Mouse (Mus musculus): ENCODE results near the gene Kbtbd12. TPM values are rescaled to one million over a fixed set of nuclear protein-coding genes. Genes with fewer than 3 reads are reported as not detected.

Gene Kbtbd12
- polyA plus RNA-seq, 1 experiment from 2014 or later, result not detected

DNA sequence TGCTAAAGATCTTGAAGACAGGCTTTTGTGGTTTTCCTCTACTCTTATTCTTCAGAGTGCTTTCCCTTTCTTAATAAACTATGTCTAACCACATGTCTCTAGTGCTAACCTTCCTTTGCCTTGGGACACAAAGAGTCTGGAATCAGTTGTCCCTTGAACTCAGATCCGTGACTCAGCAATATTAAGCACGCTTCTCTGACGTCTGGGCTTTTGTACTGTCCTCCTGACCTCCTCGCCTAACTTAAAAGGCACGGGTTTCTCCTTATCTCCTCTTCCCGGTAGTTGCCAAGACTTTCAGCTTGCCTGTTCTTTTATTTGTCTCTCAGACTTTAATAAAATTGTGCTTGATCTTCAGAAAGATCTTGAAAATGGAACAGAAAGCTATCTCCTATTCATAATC is 6.5 kb downstream of the Kbtbd12 start:
- no peak for ATAC-seq (ENCODE audit: insufficient read depth, low FRiP score, low TSS enrichment)

DNA sequence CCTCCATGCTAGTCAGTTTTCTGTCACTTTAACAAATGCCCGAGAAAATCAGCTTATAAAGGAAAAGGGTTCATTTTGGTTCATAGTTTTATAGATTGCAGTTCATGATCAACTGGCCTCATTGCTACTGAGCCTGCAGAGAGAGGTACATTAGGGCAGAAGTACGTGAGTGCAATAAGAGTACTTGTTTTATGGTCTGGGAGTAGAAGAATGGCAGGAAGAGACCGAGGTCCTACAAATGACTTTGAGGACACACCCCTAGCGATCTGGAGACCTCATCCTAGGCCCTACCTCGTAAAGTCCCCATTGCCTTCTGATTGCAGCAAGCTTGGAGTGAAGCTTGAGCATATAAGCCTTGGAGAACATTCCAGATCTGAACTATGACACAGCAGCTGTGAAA is 7.2 kb downstream of the Kbtbd12 start:
- ATAC-seq (ENCODE audit: insufficient read depth, low FRiP score, low TSS enrichment) (no peak), DNase-seq (ENCODE audit: low spot score) (no peak)
- Histone ChIP-seq H3K9me3 (ENCODE audit: control insufficient read depth, low read length) (no peaks in the 10 kb centered on the region), H3K4me1 (ENCODE audit: control insufficient read depth, insufficient read depth, low read length) (peaks cover 5% of the 10 kb centered on the region; the same call in 1 of the 2 replicates), H3K36me3 (ENCODE audit: control insufficient read depth, insufficient read depth, low read length) (no peaks in the 10 kb centered on the region), H3K27me3 (ENCODE audit: control insufficient read depth, insufficient read depth, low read length) (no peaks in the 10 kb centered on the region), H3K4me2 (ENCODE audit: low read depth) (no peak overlapping the region), H3K27ac (ENCODE audit: low read depth, low read length) (no peak overlapping the region), H3K9ac (ENCODE audit: low read length) (no peak overlapping the region), H3K4me3 (ENCODE audit: low read depth, low read length) (no peak overlapping the region)
- 32% methylated on average over 5 of the region's 5 CpGs for WGBS

More for the DNA sequence above, 6.5 kb downstream of the Kbtbd12 start:
- H3K4me2 ChIP-seq (ENCODE audit: low read depth), result no peak overlapping the region
- H3K27ac ChIP-seq (ENCODE audit: low read depth, low read length), result no peak overlapping the region
- H3K4me3 ChIP-seq (ENCODE audit: low read depth, low read length), result no peak overlapping the region
- 76% methylated on average over 6 of the region's 6 CpGs for WGBS
- H3K4me1 ChIP-seq (ENCODE audit: control insufficient read depth, insufficient read depth, low read length), result peaks cover 5% of the 10 kb centered on the region; the same call in 1 of the 2 replicates
- no peaks in the 10 kb centered on the region for H3K27me3 ChIP-seq (ENCODE audit: control insufficient read depth, insufficient read depth, low read length)
- no peaks in the 10 kb centered on the region for H3K9me3 ChIP-seq (ENCODE audit: control insufficient read depth, low read length)
- DNase-seq (ENCODE audit: low spot score), result no peak
- no peaks in the 10 kb centered on the region for H3K36me3 ChIP-seq (ENCODE audit: control insufficient read depth, insufficient read depth, low read length)
- H3K9ac ChIP-seq (ENCODE audit: low read length), result no peak overlapping the region

DNA sequence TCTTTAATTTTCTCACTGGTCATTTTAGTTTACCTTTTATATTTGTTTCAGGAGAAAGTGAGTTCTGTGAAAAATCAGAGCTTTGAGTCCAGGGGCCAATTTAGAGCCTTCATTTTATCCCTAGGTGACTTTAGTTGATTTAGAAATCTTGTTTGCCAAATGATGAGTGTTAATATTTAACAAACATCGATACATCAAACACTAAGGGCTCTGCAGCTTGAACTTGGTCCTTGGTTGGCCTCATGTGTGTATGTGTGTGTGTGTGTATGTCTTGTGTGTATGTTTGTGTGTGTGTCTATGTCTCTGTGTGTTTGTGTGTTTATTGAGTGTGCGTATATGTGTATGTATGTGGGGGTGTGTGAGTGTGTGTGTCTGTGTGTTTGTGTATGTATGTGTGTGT is 7.9 kb downstream of the Kbtbd12 start:
- Histone ChIP-seq H3K4me2 (ENCODE audit: low read depth) (no peak overlapping the region), H3K9me3 (ENCODE audit: control insufficient read depth, low read length) (no peaks in the 10 kb centered on the region), H3K27me3 (ENCODE audit: control insufficient read depth, insufficient read depth, low read length) (no peaks in the 10 kb centered on the region), H3K4me1 (ENCODE audit: control insufficient read depth, insufficient read depth, low read length) (peaks cover 5% of the 10 kb centered on the region; the same call in 1 of the 2 replicates), H3K27ac (ENCODE audit: low read depth, low read length) (no peak overlapping the region), H3K9ac (ENCODE audit: low read length) (no peak overlapping the region), H3K36me3 (ENCODE audit: control insufficient read depth, insufficient read depth, low read length) (no peaks in the 10 kb centered on the region), H3K4me3 (ENCODE audit: low read depth, low read length) (no peak overlapping the region)
- ATAC-seq (ENCODE audit: insufficient read depth, low FRiP score, low TSS enrichment) (no peak), DNase-seq (ENCODE audit: low spot score) (no peak)
- WGBS, result 89% methylated on average over 2 of the region's 2 CpGs

DNA sequence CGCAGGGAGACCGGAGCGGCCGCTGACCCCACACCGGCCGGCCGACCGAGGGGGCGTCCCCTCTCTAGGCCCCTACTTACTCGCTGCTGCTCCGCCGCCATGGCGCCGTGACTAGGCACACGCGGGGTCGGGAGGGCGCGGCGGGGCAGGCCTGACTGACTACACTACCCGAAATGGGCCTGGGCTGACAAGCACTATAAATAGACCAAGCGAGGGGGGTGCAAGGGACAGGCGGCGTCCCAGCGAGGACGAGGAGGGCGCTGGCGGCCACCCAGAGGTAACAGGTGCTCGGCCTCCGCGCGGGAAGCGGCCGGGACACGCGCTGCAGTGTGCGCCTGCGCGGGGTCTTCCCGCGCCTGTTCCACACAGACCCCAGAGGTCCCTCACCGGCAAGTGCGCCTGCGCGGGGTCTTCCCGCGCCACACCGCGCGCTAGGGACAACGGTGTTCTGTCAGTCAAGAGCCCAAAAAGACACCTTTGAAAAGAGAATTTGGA is 10.4 kb downstream of the Kbtbd12 start:
- WGBS, result under 1% methylated on average over 51 of the region's 51 CpGs
- Histone ChIP-seq H3K36me3 (ENCODE audit: control insufficient read depth, insufficient read depth, low read length) (no peaks in the 10 kb centered on the region), H3K4me1 (ENCODE audit: control insufficient read depth, insufficient read depth, low read length) (peaks cover 5% of the 10 kb centered on the region; the same call in 1 of the 2 replicates), H3K9me3 (ENCODE audit: control insufficient read depth, low read length) (no peaks in the 10 kb centered on the region), H3K27me3 (ENCODE audit: control insufficient read depth, insufficient read depth, low read length) (no peaks in the 10 kb centered on the region), H3K27ac (ENCODE audit: low read depth, low read length) (no peak overlapping the region), H3K9ac (ENCODE audit: low read length) (peak overlapping the region; percentile 68), H3K4me2 (ENCODE audit: low read depth) (peak overlapping the region; percentile 95), H3K4me3 (ENCODE audit: low read depth, low read length) (peak overlapping the region; percentile 46)
- ATAC-seq (ENCODE audit: insufficient read depth, low FRiP score, low TSS enrichment) (peak; percentile 83), DNase-seq (ENCODE audit: low spot score) (peak; percentile 90)

DNA sequence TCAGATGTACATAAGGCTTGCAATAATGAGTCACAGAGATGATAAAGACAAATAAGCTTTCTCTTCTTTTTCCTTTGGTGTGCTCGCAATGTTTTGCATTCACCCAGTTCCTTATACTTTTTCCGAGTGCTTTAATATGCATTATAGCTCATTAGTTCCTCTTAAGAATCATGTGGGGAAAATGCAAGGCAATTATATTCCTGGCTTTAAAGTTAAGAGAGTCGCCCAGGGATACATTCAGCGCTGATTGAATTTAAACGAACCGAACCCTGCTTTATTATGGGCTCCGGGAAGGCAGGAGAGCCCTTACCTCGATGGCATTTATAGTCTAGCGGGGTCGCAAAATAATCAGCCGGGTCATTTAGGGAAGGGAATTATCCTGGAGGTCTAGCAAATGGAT is 10.8 kb downstream of the Kbtbd12 start:
- no peaks in the 10 kb centered on the region for H3K36me3 ChIP-seq (ENCODE audit: control insufficient read depth, insufficient read depth, low read length)
- H3K4me2 ChIP-seq (ENCODE audit: low read depth), result peak overlapping the region; percentile 95
- peak overlapping the region; percentile 68 for H3K9ac ChIP-seq (ENCODE audit: low read length)
- ATAC-seq (ENCODE audit: insufficient read depth, low FRiP score, low TSS enrichment) (no peak), DNase-seq (ENCODE audit: low spot score) (no peak)
- no peak overlapping the region for H3K27ac ChIP-seq (ENCODE audit: low read depth, low read length)
- WGBS, result 16% methylated on average over 11 of the region's 11 CpGs
- peak overlapping the region; percentile 46 for H3K4me3 ChIP-seq (ENCODE audit: low read depth, low read length)
- H3K9me3 ChIP-seq (ENCODE audit: control insufficient read depth, low read length), result no peaks in the 10 kb centered on the region
- no peaks in the 10 kb centered on the region for H3K27me3 ChIP-seq (ENCODE audit: control insufficient read depth, insufficient read depth, low read length)
- H3K4me1 ChIP-seq (ENCODE audit: control insufficient read depth, insufficient read depth, low read length), result peaks cover 5% of the 10 kb centered on the region; the same call in 1 of the 2 replicates

DNA sequence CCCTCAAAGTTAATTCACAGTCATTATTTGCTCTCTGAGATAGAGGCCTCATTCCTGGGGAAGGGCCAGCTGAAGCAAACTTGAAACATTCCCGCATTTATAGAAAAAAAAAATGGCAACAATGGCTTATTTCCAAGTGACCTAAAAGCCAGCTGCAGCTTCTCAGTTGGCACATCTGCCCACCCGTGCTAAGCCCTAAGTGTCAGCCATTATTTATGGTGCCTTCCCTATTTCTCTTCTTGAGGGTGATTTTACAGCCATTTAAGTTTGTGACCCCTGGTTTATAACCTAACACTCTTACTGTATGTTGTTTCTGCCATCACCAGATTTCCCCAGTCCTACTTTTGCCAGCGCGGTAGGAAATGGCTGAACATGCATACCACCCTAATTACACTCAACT is 11.3 kb downstream of the Kbtbd12 start:
- DNase-seq (ENCODE audit: low spot score) (no peak), ATAC-seq (ENCODE audit: insufficient read depth, low FRiP score, low TSS enrichment) (no peak)
- H3K4me3 ChIP-seq (ENCODE audit: low read depth, low read length), result no peak overlapping the region
- no peaks in the 10 kb centered on the region for H3K9me3 ChIP-seq (ENCODE audit: control insufficient read depth, low read length)
- no peaks in the 10 kb centered on the region for H3K36me3 ChIP-seq (ENCODE audit: control insufficient read depth, insufficient read depth, low read length)
- no peaks in the 10 kb centered on the region for H3K27me3 ChIP-seq (ENCODE audit: control insufficient read depth, insufficient read depth, low read length)
- H3K9ac ChIP-seq (ENCODE audit: low read length), result no peak overlapping the region
- H3K4me2 ChIP-seq (ENCODE audit: low read depth), result no peak overlapping the region
- H3K4me1 ChIP-seq (ENCODE audit: control insufficient read depth, insufficient read depth, low read length), result peaks cover 5% of the 10 kb centered on the region; the same call in 1 of the 2 replicates
- no peak overlapping the region for H3K27ac ChIP-seq (ENCODE audit: low read depth, low read length)
- WGBS, result 28% methylated on average over 4 of the region's 4 CpGs

DNA sequence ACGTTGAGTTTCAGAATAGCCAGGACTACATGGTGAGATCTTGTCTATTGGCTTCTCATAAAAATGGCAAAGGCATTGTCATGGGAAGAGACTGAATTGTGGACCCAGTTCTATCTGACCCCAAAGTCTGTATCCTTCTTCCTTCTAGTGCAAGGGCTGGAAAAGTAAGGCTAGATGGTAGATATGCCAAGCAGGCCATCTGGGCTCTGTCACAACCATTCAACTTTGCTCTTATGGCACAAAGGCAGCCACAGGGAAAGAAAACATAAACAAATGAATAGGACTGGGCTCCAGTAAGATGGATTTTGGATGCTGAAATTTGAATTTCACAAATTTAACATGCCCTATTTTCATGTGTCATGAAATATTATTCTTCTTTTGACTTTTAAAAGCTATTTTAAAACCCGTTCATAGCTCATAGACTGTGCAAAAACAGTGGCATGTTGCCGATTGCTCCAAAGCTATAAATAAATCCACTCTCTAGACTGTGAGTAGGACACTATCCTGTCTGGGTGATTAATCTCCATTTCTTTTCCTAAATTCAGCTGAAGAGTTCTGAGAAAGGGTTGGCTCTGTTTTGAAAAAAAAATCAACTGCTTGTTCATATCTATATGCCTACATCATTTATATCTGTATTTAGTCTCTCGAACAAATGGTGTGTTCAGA is 15.8 kb downstream of the Kbtbd12 start:
- Histone ChIP-seq H3K27me3 (ENCODE audit: control insufficient read depth, insufficient read depth, low read length) (no peaks in the 10 kb centered on the region), H3K27ac (ENCODE audit: low read depth, low read length) (no peak overlapping the region), H3K9ac (ENCODE audit: low read length) (no peak overlapping the region), H3K4me3 (ENCODE audit: low read depth, low read length) (no peak overlapping the region), H3K36me3 (ENCODE audit: control insufficient read depth, insufficient read depth, low read length) (no peaks in the 10 kb centered on the region), H3K4me2 (ENCODE audit: low read depth) (no peak overlapping the region), H3K4me1 (ENCODE audit: control insufficient read depth, insufficient read depth, low read length) (peaks cover 3% of the 10 kb centered on the region; the same call in 1 of the 2 replicates), H3K9me3 (ENCODE audit: control insufficient read depth, low read length) (no peaks in the 10 kb centered on the region)
- ATAC-seq (ENCODE audit: insufficient read depth, low FRiP score, low TSS enrichment) (no peak), DNase-seq (ENCODE audit: low spot score) (no peak)
- 77% methylated on average over 4 of the region's 4 CpGs for WGBS

DNA sequence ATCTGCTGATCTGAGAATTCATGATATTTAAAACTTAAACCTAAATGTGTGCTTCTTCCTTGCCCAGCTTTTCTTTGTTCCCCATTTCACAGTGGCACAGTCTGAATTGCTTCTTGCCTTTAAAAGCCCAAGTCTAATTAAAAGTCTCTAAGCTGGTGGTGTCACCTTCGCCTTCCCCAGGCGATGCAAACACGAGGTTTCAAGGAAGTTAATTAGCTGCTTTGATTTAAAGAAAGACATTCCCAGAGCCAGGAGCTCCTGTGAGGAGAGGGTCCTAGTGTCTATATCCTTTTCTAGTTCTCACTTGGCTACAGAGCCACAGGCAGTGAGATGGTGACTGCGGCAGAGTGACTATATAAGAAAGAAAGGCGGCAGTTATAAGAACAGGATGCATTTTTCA is 18.2 kb downstream of the Kbtbd12 start:
- WGBS, result 51% methylated on average over 5 of the region's 5 CpGs
- Histone ChIP-seq H3K9ac (ENCODE audit: low read length) (no peak overlapping the region), H3K4me1 (ENCODE audit: control insufficient read depth, insufficient read depth, low read length) (no peaks in the 10 kb centered on the region), H3K9me3 (ENCODE audit: control insufficient read depth, low read length) (no peaks in the 10 kb centered on the region), H3K36me3 (ENCODE audit: control insufficient read depth, insufficient read depth, low read length) (no peaks in the 10 kb centered on the region), H3K27ac (ENCODE audit: low read depth, low read length) (no peak overlapping the region), H3K27me3 (ENCODE audit: control insufficient read depth, insufficient read depth, low read length) (no peaks in the 10 kb centered on the region), H3K4me3 (ENCODE audit: low read depth, low read length) (no peak overlapping the region), H3K4me2 (ENCODE audit: low read depth) (no peak overlapping the region)
- DNase-seq (ENCODE audit: low spot score) (no peak), ATAC-seq (ENCODE audit: insufficient read depth, low FRiP score, low TSS enrichment) (no peak)

DNA sequence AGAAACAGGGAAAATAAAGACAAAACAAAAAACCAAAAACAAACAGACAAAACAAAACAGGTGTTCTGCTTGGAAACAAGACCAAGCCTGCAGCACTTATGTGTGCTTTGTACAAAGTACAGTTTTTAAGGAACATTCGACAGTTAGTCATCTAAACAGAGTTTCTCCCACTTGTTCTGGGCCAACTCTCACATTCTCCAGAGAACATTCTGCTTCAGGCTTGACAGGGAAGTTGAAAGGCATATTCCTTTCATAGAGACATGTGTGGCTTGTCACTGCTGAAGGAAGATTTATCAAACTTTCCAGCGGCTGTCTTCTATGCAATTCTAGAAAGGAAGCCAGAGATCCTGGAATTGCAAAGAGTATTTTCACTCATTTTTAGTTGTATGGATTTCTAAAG is 22.4 kb downstream of the Kbtbd12 start:
- no peaks in the 10 kb centered on the region for H3K36me3 ChIP-seq (ENCODE audit: control insufficient read depth, insufficient read depth, low read length)
- no peak overlapping the region for H3K4me3 ChIP-seq (ENCODE audit: low read depth, low read length)
- H3K27ac ChIP-seq (ENCODE audit: low read depth, low read length), result no peak overlapping the region
- no peak for ATAC-seq (ENCODE audit: insufficient read depth, low FRiP score, low TSS enrichment)
- H3K4me1 ChIP-seq (ENCODE audit: control insufficient read depth, insufficient read depth, low read length), result no peaks in the 10 kb centered on the region
- WGBS, result 91% methylated on average over 2 of the region's 2 CpGs
- no peak overlapping the region for H3K9ac ChIP-seq (ENCODE audit: low read length)
- no peak overlapping the region for H3K4me2 ChIP-seq (ENCODE audit: low read depth)
- no peaks in the 10 kb centered on the region for H3K9me3 ChIP-seq (ENCODE audit: control insufficient read depth, low read length)
- H3K27me3 ChIP-seq (ENCODE audit: control insufficient read depth, insufficient read depth, low read length), result no peaks in the 10 kb centered on the region
- no peak for DNase-seq (ENCODE audit: low spot score)

Measured in neural tube, embryonic 11.5 days (tissue).